Mouse (Mus musculus) myocyte (in vitro differentiated cells): ENCODE measurements around the gene Gpr157. TPM values are rescaled to one million over a fixed set of nuclear protein-coding genes. Genes with fewer than 3 reads are reported as not detected.

Experiments
- H3K27me3 ChIP-seq: one replicate; pipeline ENCODE4 v1.6.1; 2011; ENCODE audit not compliant: control insufficient read depth, insufficient read depth, insufficient read length
- H3K36me3 ChIP-seq: one replicate; pipeline ENCODE4 v1.6.1; 2011; ENCODE audit not compliant: control insufficient read depth, insufficient read depth
- H3K4me2 ChIP-seq: one replicate; pipeline ENCODE4 v1.6.1; 2011; ENCODE audit warnings: low read depth, control low read depth
- H3K4me3 ChIP-seq: one replicate; pipeline ENCODE4 v1.5.1; 2011; ENCODE audit warnings: mild to moderate bottlenecking, control low read depth, moderate library complexity
- H3K79me2 ChIP-seq: one replicate; pipeline ENCODE4 v1.6.1; 2011; ENCODE audit not compliant: control insufficient read depth, insufficient read depth
- H3ac ChIP-seq: one replicate; pipeline ENCODE4 v1.6.1; 2011; ENCODE audit not compliant: control insufficient read depth, insufficient read length
- CEBPB ChIP-seq: IDR thresholded peaks from 2 replicates; pipeline ENCODE4 v1.6.1; 2011; ENCODE audit warnings: mild to moderate bottlenecking, moderate library complexity; ENCODE audit not compliant: poor library complexity, insufficient read depth, severe bottlenecking
- E2F4 ChIP-seq: IDR thresholded peaks from one replicate; pipeline ENCODE4 v1.6.1; 2011; ENCODE audit warnings: mild to moderate bottlenecking, control low read depth, moderate library complexity; ENCODE audit not compliant: insufficient read depth
- MAX ChIP-seq: IDR thresholded peaks from one replicate; pipeline ENCODE4 v1.6.1; 2011; ENCODE audit warnings: low read depth, mild to moderate bottlenecking, control low read depth
- MYOD1 ChIP-seq, 3 experiments: IDR thresholded peaks; one replicate each; pipeline ENCODE4 v1.6.1; 2011; ENCODE audit warnings: control low read depth in 2 of 3, low read depth in 2 of 3, mild to moderate bottlenecking in 2 of 3, moderate library complexity in 1 of 3; ENCODE audit not compliant: insufficient read length in 2 of 3, control insufficient read depth in 1 of 3
- MYOG ChIP-seq, 3 experiments: IDR thresholded peaks; one replicate each; pipeline ENCODE4 v1.6.1; 2011; ENCODE audit warnings: control low read depth in 2 of 3, low read depth in 2 of 3, mild to moderate bottlenecking in 2 of 3; ENCODE audit not compliant: insufficient read length in 2 of 3, control insufficient read depth in 1 of 3, insufficient read depth in 1 of 3
- POLR2A ChIP-seq: IDR thresholded peaks from one replicate; pipeline ENCODE4 v1.6.1; 2011; ENCODE audit warnings: low read depth, mild to moderate bottlenecking, control low read depth, moderate library complexity; ENCODE audit not compliant: insufficient read length
- POLR2AphosphoS2 ChIP-seq: IDR thresholded peaks from one replicate; pipeline ENCODE4 v1.6.1; 2011; ENCODE audit warnings: low read depth, control low read depth; ENCODE audit not compliant: insufficient read length
- REST ChIP-seq: IDR thresholded peaks from one replicate; pipeline ENCODE4 v1.6.1; 2011; ENCODE audit warnings: mild to moderate bottlenecking, control low read depth, moderate library complexity; ENCODE audit not compliant: insufficient read depth, insufficient read length
- SRF ChIP-seq: IDR thresholded peaks from one replicate; pipeline ENCODE4 v1.6.1; 2011; ENCODE audit warnings: low read depth; ENCODE audit not compliant: control insufficient read depth, insufficient read length
- TCF12 ChIP-seq: IDR thresholded peaks from one replicate; pipeline ENCODE4 v1.6.1; 2011; ENCODE audit warnings: mild to moderate bottlenecking, control low read depth; ENCODE audit not compliant: poor library complexity, insufficient read depth, severe bottlenecking
- TCF3 ChIP-seq: IDR thresholded peaks from one replicate; pipeline ENCODE4 v1.6.1; 2011; ENCODE audit warnings: low read depth, control low read depth; ENCODE audit not compliant: insufficient read length
- USF1 ChIP-seq: IDR thresholded peaks from one replicate; pipeline ENCODE4 v1.6.1; 2011; ENCODE audit warnings: low read depth, mild to moderate bottlenecking, control low read depth, moderate library complexity
- polyA plus RNA-seq: library from polyadenylated mRNA; unstranded; fragments of >200 nt; fragmentation: generic; extraction: Trizol; gene quantifications from one replicate; pipeline ENCODE4 v1.2.1, GENCODE M21; 2012; ENCODE audit warnings: missing spikeins

Gene Gpr157
- polyA plus RNA-seq, 1 experiment: 1.6 TPM

- Histone ChIP-seq H3ac (no peak overlapping the region), H3K79me2 (no peaks in the 10 kb centered on the region), H3K27me3 (no peaks in the 10 kb centered on the region), H3K36me3 (no peaks in the 10 kb centered on the region), H3K4me3 (no peak overlapping the region), H3K4me2 (no peak overlapping the region)
- no peak for TF ChIP-seq POLR2AphosphoS2
- no peak for TF ChIP-seq TCF12
- TF ChIP-seq SRF: no peak
- TF ChIP-seq MAX: no peak
- no peak for TF ChIP-seq POLR2A
- TF ChIP-seq E2F4: no peak
- no peak for TF ChIP-seq REST
- no peak for TF ChIP-seq USF1
- TF ChIP-seq TCF3: no peak
- TF ChIP-seq MYOD1 (IDR thresholded peaks at IDR 0.05; ENCODE audit: control insufficient read depth in 1 of 3, insufficient read length in 2 of 3, low read depth in 2 of 3): no peak
- no peak for TF ChIP-seq MYOG (IDR thresholded peaks at IDR 0.05; ENCODE audit: control insufficient read depth in 1 of 3, insufficient read depth in 1 of 3, insufficient read length in 2 of 3, low read depth in 2 of 3)
- TF ChIP-seq CEBPB: no peak
Observed at GRCm38 (mm10) chr4:150041346-150042110, 45.6 kb upstream of the Gpr157 start.

DNA sequence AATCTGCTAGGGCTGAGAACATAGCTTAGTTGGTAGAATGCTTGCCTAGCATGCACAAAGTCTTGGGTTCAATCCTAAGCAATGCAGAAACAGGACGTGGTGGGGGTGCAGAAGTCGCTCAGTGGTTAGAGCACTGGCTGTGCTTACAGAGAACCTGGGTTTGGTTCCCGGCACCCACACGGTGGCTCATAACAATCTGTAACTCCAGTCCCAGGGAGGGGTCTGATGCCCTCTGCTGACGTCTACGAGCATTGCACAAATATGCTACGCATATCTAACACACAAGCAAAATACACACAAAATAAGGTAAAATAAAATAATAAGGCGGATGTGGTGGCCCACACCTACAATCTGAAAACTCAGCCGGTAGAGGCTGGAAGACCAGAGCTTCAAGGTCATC lies 43.6 kb upstream of the Gpr157 start:
- no peak overlapping the region for H3K4me3 ChIP-seq
- peaks cover 4% of the 10 kb centered on the region for H3K79me2 ChIP-seq
- TF ChIP-seq MYOD1 (IDR thresholded peaks at IDR 0.05; ENCODE audit: control insufficient read depth in 1 of 3, insufficient read length in 2 of 3, low read depth in 2 of 3): no peak
- no peak for TF ChIP-seq MAX
- TF ChIP-seq TCF12: no peak
- TF ChIP-seq POLR2A: no peak
- TF ChIP-seq MYOG (IDR thresholded peaks at IDR 0.05; ENCODE audit: control insufficient read depth in 1 of 3, insufficient read depth in 1 of 3, insufficient read length in 2 of 3, low read depth in 2 of 3): no peak
- TF ChIP-seq CEBPB: no peak
- TF ChIP-seq SRF: no peak
- no peak for TF ChIP-seq REST
- no peak for TF ChIP-seq TCF3
- no peak for TF ChIP-seq E2F4
- TF ChIP-seq POLR2AphosphoS2: no peak
- no peak for TF ChIP-seq USF1
- H3ac ChIP-seq: no peak overlapping the region
- no peak overlapping the region for H3K4me2 ChIP-seq
- H3K36me3 ChIP-seq: no peaks in the 10 kb centered on the region
- H3K27me3 ChIP-seq: no peaks in the 10 kb centered on the region

DNA sequence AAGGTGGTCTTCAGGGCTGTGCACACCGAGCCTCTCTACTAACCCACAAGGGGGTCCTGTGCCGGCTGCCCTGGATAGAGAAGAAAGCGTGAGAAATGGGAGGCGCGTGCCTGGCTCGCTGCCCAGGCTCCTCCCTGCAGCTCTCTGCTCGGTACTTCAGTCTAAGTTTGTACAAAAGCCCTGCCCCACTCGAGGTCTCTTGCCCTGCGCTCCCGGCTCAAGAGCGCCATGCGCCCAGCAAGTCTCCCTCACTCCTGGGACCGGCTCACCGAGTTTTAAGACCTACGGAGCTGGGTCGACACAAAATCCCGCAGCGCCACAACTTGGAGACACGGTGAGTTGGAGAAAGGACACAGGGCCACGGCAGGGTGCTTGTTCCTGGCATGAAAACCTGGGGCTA lies 39.1 kb upstream of the Gpr157 start:
- peak overlapping the region; percentile 65 for H3K4me2 ChIP-seq
- peak overlapping the region; percentile 80 for H3ac ChIP-seq
- H3K79me2 ChIP-seq: peaks cover 37% of the 10 kb centered on the region
- TF ChIP-seq POLR2AphosphoS2: no peak
- TF ChIP-seq USF1: no peak
- TF ChIP-seq POLR2A: no peak
- H3K4me3 ChIP-seq: peak overlapping the region; percentile 99
- H3K36me3 ChIP-seq: peaks cover 5% of the 10 kb centered on the region
- H3K27me3 ChIP-seq: no peaks in the 10 kb centered on the region

GRCm38 (mm10) chr4:150048478-150049156 lies 38.5 kb upstream of the Gpr157 start:
- no peaks in the 10 kb centered on the region for H3K27me3 ChIP-seq
- H3K4me3 ChIP-seq: peak overlapping the region; percentile 99
- TF ChIP-seq POLR2AphosphoS2 (peak; percentile 44), MYOG (IDR thresholded peaks at IDR 0.05; ENCODE audit: control insufficient read depth in 1 of 3, insufficient read depth in 1 of 3, insufficient read length in 2 of 3, low read depth in 2 of 3) (no peak), POLR2A (peak; percentile 51), TCF12 (no peak), E2F4 (no peak)
- H3K4me2 ChIP-seq: peak overlapping the region; percentile 65
- peaks cover 5% of the 10 kb centered on the region for H3K36me3 ChIP-seq
- H3K79me2 ChIP-seq: peaks cover 42% of the 10 kb centered on the region
- peak overlapping the region; percentile 80 for H3ac ChIP-seq

- Histone ChIP-seq H3K4me2 (peak overlapping the region; percentile 65), H3K4me3 (peak overlapping the region; percentile 99), H3K36me3 (peaks cover 5% of the 10 kb centered on the region), H3K27me3 (no peaks in the 10 kb centered on the region), H3ac (peak overlapping the region; percentile 80), H3K79me2 (peaks cover 46% of the 10 kb centered on the region)
- TF ChIP-seq POLR2AphosphoS2: no peak
- TF ChIP-seq MAX: no peak
- TF ChIP-seq TCF12: no peak
Observed at GRCm38 (mm10) chr4:150049157-150049513, 38.0 kb upstream of the Gpr157 start.
